Mouse (Mus musculus) heart, embryonic 11.5 days (tissue): ENCODE data around the gene Btbd9. TPM values are rescaled to one million over a fixed set of nuclear protein-coding genes. Genes with fewer than 3 reads are reported as not detected.

Source experiments
- ATAC-seq: fragments of 200-750 bp; cut with Nextera tagmentation; replicated peaks from 2 replicates; pipeline ENCODE4 v1.8.0; 2017; ENCODE audit warnings: moderate library complexity; ENCODE audit not compliant: insufficient number of reproducible peaks, low FRiP score, low TSS enrichment
- H3K27ac ChIP-seq: fragments of 300-500 bp; sonication (generic); 2 replicates; pipeline ENCODE4 v1.5.1; 2014; ENCODE audit warnings: mild to moderate bottlenecking, low read depth, low read length
- H3K27me3 ChIP-seq: fragments of 300-500 bp; sonication (generic); 2 replicates; pipeline ENCODE4 v1.6.1; 2014; ENCODE audit warnings: mild to moderate bottlenecking, low read length, mixed read lengths; ENCODE audit not compliant: control insufficient read depth, insufficient read depth
- H3K36me3 ChIP-seq: fragments of 300-500 bp; sonication (generic); 2 replicates; pipeline ENCODE4 v1.6.1; 2014; ENCODE audit warnings: mild to moderate bottlenecking, low read length, moderate library complexity, mixed read lengths; ENCODE audit not compliant: control insufficient read depth, insufficient read depth
- H3K4me1 ChIP-seq: fragments of 300-500 bp; sonication (generic); 2 replicates; pipeline ENCODE4 v1.6.1; 2014; ENCODE audit warnings: low read length; ENCODE audit not compliant: control insufficient read depth, insufficient read depth
- H3K4me2 ChIP-seq: fragments of 300-500 bp; sonication (generic); 2 replicates; pipeline ENCODE4 v1.6.1; 2014; ENCODE audit warnings: mild to moderate bottlenecking, moderate library complexity
- H3K4me3 ChIP-seq: fragments of 300-500 bp; sonication (generic); 2 replicates; pipeline ENCODE4 v1.5.1; 2014; ENCODE audit warnings: low read depth, low read length
- H3K9ac ChIP-seq: fragments of 300-500 bp; sonication (generic); 2 replicates; pipeline ENCODE4 v1.6.1; 2014; ENCODE audit warnings: mild to moderate bottlenecking, low read depth, low read length, moderate library complexity
- H3K9me3 ChIP-seq: fragments of 300-500 bp; sonication (generic); replicated peaks from 2 replicates; pipeline ENCODE4 v1.6.1; 2016; ENCODE audit warnings: low read length; ENCODE audit not compliant: control insufficient read depth
- WGBS: fragments of 180-500 bp; shearing (Covaris S2); extraction: QIAGEN DNeasy Blood & Tissue Kit; methylation state at CpG from one replicate; pipeline ENCODE4 v1.1.7; 2014; ENCODE audit not compliant: insufficient replicate concordance; 5-methylcytosine and 5-hydroxymethylcytosine counted together
- polyA plus RNA-seq: library from polyadenylated mRNA; unstranded; fragments of >200 nt; fragmentation: Nextera tagmentation; extraction: Ambion mirVana; gene quantifications from 2 replicates; pipeline ENCODE4 v1.2.1, GENCODE M21; 2014

The Btbd9 gene
- polyA plus RNA-seq, 1 experiment from 2014 or later, result 41.9 TPM

DNA sequence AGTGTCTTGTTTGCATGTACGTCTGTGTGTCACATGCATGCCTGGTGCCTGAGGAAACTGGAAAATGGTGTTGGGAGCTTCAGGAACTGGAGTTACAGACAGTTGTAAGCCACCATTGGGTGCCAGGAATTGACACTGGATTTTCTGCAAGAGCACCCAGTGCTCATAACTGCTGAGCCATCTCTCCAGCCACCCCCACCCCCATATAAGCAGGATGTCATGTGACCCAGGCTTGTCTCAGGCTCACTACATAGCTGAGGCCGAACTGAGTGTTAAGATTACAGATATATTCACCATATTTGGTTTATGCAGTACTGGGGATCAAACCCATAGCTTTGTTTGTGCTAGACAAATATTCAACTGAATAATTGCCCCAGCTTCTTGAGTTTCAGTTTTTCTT lies 394.2 kb downstream of the Btbd9 start:
- Histone ChIP-seq H3K9ac (no peak overlapping the region), H3K4me3 (no peak overlapping the region), H3K4me2 (no peak overlapping the region), H3K9me3 (no peaks in the 10 kb centered on the region), H3K36me3 (no peaks in the 10 kb centered on the region; the same call in 1 of the 2 replicates), H3K27ac (no peak overlapping the region), H3K4me1 (peaks cover 3% of the 10 kb centered on the region), H3K27me3 (no peaks in the 10 kb centered on the region)
- WGBS, result 66% methylated on average over 2 of the region's 2 CpGs
- no peak for ATAC-seq

DNA sequence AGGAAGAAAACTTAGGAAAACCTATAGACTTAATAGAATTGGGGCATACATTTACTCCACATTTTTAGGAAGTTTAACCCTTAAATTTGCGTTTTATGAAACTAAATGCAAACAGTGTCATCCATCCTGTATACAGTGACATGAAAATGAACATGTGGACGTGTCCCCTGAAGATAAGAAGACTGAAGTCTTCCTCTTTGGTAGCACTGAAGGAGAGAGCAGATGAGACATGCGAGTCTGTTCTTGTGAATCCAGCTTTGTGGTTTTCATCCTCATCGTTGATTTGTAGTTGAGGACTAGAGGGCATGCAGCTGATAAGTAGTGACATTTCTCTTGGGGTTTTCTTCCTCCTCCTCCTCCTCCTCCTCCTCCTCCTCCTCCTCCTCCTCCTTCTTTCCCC lies 394.7 kb downstream of the Btbd9 start:
- no peak overlapping the region for H3K9ac ChIP-seq
- 66% methylated on average over 4 of the region's 4 CpGs for WGBS
- no peaks in the 10 kb centered on the region for H3K4me1 ChIP-seq
- no peak for ATAC-seq
- no peaks in the 10 kb centered on the region for H3K27me3 ChIP-seq
- H3K4me2 ChIP-seq, result no peak overlapping the region
- no peaks in the 10 kb centered on the region; the same call in 1 of the 2 replicates for H3K36me3 ChIP-seq
- no peaks in the 10 kb centered on the region for H3K9me3 ChIP-seq
- no peak overlapping the region for H3K27ac ChIP-seq
- no peak overlapping the region for H3K4me3 ChIP-seq

DNA sequence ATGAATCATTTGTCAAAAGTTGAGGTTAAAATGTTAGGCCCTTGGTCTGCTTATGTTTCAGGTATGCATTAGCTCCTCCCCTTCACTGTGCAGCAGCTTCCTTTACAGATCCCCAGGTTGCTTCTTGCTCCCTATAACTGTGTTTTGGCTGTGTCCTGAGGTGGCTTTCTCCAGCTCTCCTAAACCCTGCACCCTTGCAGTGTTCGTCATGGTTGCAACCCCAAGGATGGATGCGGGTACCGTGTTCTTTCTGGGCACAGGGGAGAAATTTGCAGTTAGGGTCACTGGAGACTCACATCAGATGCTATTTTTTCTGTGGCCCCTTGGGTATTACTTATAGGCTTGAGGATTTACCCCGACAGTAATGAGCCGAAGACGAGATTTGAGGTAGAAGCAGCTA lies 396.1 kb downstream of the Btbd9 start:
- Histone ChIP-seq H3K27ac (no peak overlapping the region), H3K4me1 (no peaks in the 10 kb centered on the region), H3K27me3 (no peaks in the 10 kb centered on the region), H3K9ac (no peak overlapping the region), H3K9me3 (no peaks in the 10 kb centered on the region), H3K36me3 (no peaks in the 10 kb centered on the region; the same call in 1 of the 2 replicates), H3K4me3 (no peak overlapping the region), H3K4me2 (no peak overlapping the region)
- ATAC-seq, result no peak
- 91% methylated on average over 6 of the region's 6 CpGs for WGBS

DNA sequence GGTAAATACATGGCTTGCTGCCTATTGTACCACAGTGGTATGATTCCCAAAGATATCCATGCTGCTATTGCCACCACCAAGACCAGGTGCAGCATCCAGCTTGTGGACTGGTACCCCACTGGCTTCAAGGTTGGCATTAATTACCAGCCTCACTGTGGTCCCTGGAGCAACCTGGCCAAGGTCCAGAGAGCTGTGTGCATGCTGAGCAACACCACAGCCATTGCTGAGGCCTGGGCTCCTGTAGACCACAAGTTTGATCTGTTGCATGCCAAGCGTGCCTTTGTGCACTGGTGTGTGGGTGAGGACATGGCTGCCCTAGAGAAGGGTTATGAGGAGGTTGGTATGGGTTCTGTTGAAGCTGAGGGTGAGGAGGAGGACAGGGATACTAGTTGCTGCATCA lies 397.9 kb downstream of the Btbd9 start:
- Histone ChIP-seq H3K4me3 (no peak overlapping the region), H3K27ac (no peak overlapping the region), H3K9me3 (no peaks in the 10 kb centered on the region), H3K27me3 (no peaks in the 10 kb centered on the region), H3K36me3 (no peaks in the 10 kb centered on the region), H3K4me1 (no peaks in the 10 kb centered on the region), H3K4me2 (no peak overlapping the region), H3K9ac (no peak overlapping the region)
- ATAC-seq, result no peak
- 87% methylated on average over 1 of the region's 1 CpGs for WGBS

DNA sequence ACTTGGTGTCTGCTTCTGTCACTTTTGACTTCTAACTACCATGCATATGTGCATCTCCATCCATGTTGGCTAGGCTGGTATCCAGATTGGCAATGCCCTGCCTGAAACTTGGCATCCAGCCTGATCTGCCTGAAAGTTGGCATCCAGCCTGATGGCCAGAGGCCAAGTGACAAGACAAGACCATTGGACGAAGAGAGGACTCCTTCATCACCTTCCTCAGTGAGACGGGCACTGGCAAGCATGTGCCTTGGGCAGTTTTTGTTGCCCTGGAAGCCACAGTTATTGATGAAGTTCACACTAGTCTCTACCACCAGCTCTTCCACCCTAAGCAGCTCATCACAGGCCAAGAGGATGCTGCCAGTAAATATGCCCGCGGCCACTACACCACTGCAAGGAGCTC lies 398.9 kb downstream of the Btbd9 start:
- H3K4me1 ChIP-seq, result no peaks in the 10 kb centered on the region
- H3K27me3 ChIP-seq, result no peaks in the 10 kb centered on the region
- H3K4me3 ChIP-seq, result no peak overlapping the region
- no peaks in the 10 kb centered on the region for H3K36me3 ChIP-seq
- 91% methylated on average over 4 of the region's 4 CpGs for WGBS
- no peak for ATAC-seq
- no peaks in the 10 kb centered on the region for H3K9me3 ChIP-seq
- H3K27ac ChIP-seq, result no peak overlapping the region
- no peak overlapping the region for H3K9ac ChIP-seq
- H3K4me2 ChIP-seq, result no peak overlapping the region

Other genes with a start within 250 kb of the Btbd9 start
- 3.0 TPM in 2 replicates for gene Dnah8, start 47.9 kb upstream of the Btbd9 start, polyA plus RNA-seq
- gene Glo1, start 50.4 kb upstream of the Btbd9 start, polyA plus RNA-seq, result 239 and 247 TPM in 2 replicates